8 mouse cellular contexts compared by ENCODE assay signal in genomic region chr4:143074071-143074765, GRCm38 (mm10).
DNase-seq lines count a peak whose midpoint lies in the region; ATAC-seq lines count a peak whose summit lies in the region.

No protein-coding gene starts in this region.

- peak overlapping the region; percentile 50 for H3K4me3 ChIP-seq in embryonic facial prominence, embryonic 10.5 days
- peak overlapping the region; percentile 20; the same call in 1 of the 2 replicates for H3K4me3 ChIP-seq in liver, embryonic 11.5 days (ENCODE audit: low read depth, low read length)

- 4% methylated on average over 20 of the region's 20 CpGs for WGBS in embryonic facial prominence, embryonic 10.5 days
- 6% methylated on average over 20 of the region's 20 CpGs for WGBS in liver, embryonic 11.5 days

- peaks cover 15% of the 10 kb centered on the region for H3K4me1 ChIP-seq in embryonic facial prominence, embryonic 10.5 days
- no peaks in the 10 kb centered on the region for H3K4me1 ChIP-seq in liver, embryonic 11.5 days (replicated peaks; ENCODE audit: control insufficient read depth, insufficient read depth, low read length)

- H3K9ac ChIP-seq in liver, embryonic 11.5 days (ENCODE audit: low read depth, low read length): peak overlapping the region; percentile 30; the same call in 1 of the 2 replicates

- intact Hi-C loops in heart, postnatal 14 days (cut with DNase I): no loop called here

- ATAC-seq in liver, embryonic 11.5 days (replicated peaks; ENCODE audit: low FRiP score): peak; percentile 55

- H3K27me3 ChIP-seq in embryonic facial prominence, embryonic 10.5 days (replicated peaks; ENCODE audit: low read depth, poor library complexity, severe bottlenecking): peaks cover 28% of the 10 kb centered on the region
- peaks cover 6% of the 10 kb centered on the region; the same call in 1 of the 2 replicates for H3K27me3 ChIP-seq in liver, embryonic 11.5 days (replicated peaks; ENCODE audit: control insufficient read depth, insufficient read depth, low read length)

- peak; percentile 37 for DNase-seq in ovary, postnatal 36 days (ENCODE audit: low spot score)
- DNase-seq in ovary, postnatal 10 days (ENCODE audit: low spot score): no peak
- DNase-seq in embryonic facial prominence, embryonic 10.5 days (ENCODE audit: low spot score): peak; percentile 45
- peak; percentile 8 to 16 for DNase-seq in heart, postnatal 14 days
- peak; percentile 36 for DNase-seq in liver, embryonic 11.5 days (ENCODE audit: low spot score)
- peak; percentile 35 for DNase-seq in retina, embryonic 14.5 days (ENCODE audit: low spot score)
- DNase-seq in cerebellum, adult 8-10 months: no peak
- no peak for DNase-seq in cerebellum, adult 11-12 months

- H3K4me2 ChIP-seq in liver, embryonic 11.5 days: peak overlapping the region; percentile 57

- H3K36me3 ChIP-seq in embryonic facial prominence, embryonic 10.5 days (replicated peaks): no peaks in the 10 kb centered on the region
- H3K36me3 ChIP-seq in liver, embryonic 11.5 days (ENCODE audit: control insufficient read depth, insufficient read depth, low read length): no peaks in the 10 kb centered on the region

- peak overlapping the region; percentile 35; the same call in 1 of the 2 replicates for H3K27ac ChIP-seq in embryonic facial prominence, embryonic 10.5 days (replicated peaks)
- no peak overlapping the region for H3K27ac ChIP-seq in liver, embryonic 11.5 days (ENCODE audit: low read depth, low read length)

- H3K9me3 ChIP-seq in embryonic facial prominence, embryonic 10.5 days: no peaks in the 10 kb centered on the region
- no peaks in the 10 kb centered on the region for H3K9me3 ChIP-seq in liver, embryonic 11.5 days (ENCODE audit: control insufficient read depth, low read length)

Comparison
In these comparisons a context has a peak if more than half of its experiments do, and no peak if none do; other contexts are left out.
1. DNase-seq: peak in ovary, postnatal 36 days (single experiment), embryonic facial prominence, embryonic 10.5 days (single experiment), heart, postnatal 14 days (2 of 2), liver, embryonic 11.5 days (single experiment) and retina, embryonic 14.5 days (single experiment); none in ovary, postnatal 10 days (single experiment), cerebellum, adult 8-10 months (single experiment) and cerebellum, adult 11-12 months (single experiment).